Mouse (Mus musculus) granulocyte monocyte progenitor cell, adult 5-6 weeks (primary cell): ENCODE measurements at regions not wholly inside any gene's neighbourhood (a gene's known extent, or its start where the extent isn't known, plus 50 kb on each side); places are given as distances from the start of the nearest gene placed in this dataset.

ENCODE experiments used
- ATAC-seq: replicated peaks from 2 replicates; pipeline ENCODE4 v1.8.0; 2016; ENCODE audit warnings: mild to moderate bottlenecking, moderate TSS enrichment, inconsistent platforms; ENCODE audit not compliant: poor library complexity, severe bottlenecking

DNA sequence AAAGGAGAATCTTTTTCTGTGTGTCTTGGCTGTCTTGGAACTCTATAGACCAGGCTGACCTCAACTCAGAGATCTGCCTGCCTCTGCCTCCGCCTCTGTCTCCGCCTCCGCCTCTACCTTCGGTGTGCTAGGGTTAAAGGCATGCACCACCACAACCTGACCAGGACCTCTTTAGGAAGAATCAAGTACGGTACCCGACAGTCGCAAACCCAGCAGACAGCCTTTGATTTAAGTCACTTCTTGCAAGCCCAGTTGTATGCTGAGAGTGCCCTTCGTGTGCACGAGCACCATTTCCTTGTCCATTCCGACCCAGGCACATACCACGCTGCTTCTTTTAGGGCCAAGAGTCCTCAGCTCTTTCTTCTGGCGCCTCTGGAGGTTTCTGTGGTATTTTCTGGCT, 105.0 kb upstream of the Six3 start:
- no peak for ATAC-seq

DNA sequence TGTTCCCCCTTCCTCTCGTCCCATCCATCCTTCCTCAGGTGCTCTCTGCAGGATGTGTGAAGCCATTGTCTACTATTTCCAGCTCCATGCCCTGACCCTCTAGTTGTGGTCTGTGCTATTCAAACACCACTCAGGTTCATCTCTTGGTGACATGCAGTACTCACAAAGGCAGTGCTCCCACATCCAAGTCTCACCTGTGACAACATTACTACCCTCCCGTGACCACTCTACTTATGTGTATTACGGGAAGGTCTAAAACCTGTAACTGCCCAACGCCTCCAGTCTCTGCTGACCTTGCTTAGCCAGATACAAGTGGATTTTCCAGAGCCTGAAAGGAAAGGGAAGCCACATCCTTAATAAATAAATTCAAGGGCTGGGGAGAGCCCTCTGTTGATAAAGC, 100.4 kb upstream of the Six3 start:
- ATAC-seq, result no peak

DNA sequence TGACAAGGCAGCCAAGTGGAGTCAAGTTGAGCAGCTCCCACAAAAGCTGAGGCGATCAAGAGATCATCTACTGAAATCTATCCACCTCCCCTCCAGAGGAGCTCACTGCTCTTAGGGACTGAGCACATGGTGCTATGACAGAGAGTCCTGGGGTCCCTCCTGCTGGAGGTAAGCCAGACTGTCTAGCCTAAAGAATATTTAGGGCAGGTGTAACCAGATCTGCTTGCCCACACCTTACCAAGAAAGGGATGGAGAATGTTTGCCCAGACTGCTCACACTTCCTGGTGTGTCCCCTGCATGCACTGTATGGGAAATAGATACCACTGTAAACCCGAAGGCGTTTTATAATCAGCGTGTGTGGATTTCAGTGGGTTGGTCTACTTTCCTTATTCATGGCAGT, 99.5 kb upstream of the Six3 start:
- no peak for ATAC-seq

GRCm38 (mm10) chr17:85514396-85514795, 99.0 kb upstream of the Six3 start:
- ATAC-seq, result no peak

DNA sequence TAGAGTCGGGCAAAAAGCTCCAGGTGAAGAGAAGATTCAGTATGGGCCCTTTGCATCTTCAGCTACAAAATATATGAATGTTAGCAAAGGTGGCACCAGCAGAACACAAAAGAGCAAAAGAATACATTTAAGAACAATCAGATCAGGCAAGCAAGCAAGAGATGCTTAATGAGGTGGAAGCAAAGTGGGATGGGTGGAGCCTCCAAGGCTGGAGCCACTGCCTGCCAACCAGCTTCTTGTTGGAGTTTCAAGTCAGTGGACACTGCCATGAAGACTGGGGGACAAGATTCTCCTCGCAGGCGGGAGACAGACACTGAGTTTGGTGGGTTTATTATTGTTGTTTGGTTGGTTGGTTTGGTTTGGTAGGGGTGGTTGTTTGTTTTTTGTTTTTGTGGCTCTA, 96.1 kb upstream of the Six3 start:
- ATAC-seq, result no peak

GRCm38 (mm10) chr17:85518513-85518912, 94.9 kb upstream of the Six3 start:
- no peak for ATAC-seq

DNA sequence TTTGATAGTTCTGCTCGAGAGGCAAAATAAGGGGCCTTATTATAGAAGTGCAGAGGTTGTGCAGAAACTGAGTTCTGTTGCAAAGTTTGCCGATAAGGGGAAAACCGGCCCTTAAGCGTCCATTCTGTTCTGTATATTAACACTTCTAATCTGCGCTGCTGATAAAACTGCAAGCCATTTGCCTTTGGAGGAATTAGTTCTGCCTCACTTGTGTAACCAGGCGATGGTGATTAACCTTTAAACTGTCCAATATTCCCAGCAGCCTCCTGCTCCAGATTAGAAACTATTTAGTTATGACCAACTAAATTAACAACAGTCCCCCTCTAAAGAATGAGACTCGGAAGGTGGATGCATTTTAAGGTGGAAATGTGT, 86.1 kb upstream of the Six3 start:
- ATAC-seq, result no peak

GRCm38 (mm10) chr17:85528105-85529004, 85.1 kb upstream of the Six3 start:
- no peak for ATAC-seq

DNA sequence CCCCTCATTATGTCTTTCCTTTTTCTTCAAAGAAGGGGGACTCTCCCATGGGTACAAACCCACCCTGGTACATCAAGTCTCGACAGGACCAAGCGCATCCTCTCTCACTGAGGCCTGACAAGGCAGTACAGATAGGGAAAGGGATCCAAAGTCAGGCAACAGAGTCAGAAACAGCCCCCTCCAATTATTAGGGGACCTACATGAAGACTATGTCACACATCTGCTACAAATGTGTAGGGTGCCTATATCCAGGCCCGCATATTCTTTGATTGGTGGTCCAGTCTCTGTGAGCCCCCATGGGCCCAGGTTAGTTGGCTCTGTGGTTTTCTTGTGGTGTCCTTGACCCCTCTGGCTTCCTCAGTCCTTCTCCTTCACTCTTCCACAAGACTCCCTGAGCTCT, 77.1 kb upstream of the Six3 start:
- no peak for ATAC-seq

- no peak for ATAC-seq
Measured at GRCm38 (mm10) chr17:85541258-85541777, 72.1 kb upstream of the Six3 start.

- no peak for ATAC-seq
Measured at GRCm38 (mm10) chr17:85548061-85548460, 65.3 kb upstream of the Six3 start.

- ATAC-seq, result no peak
Measured at GRCm38 (mm10) chr17:85561006-85561405, 52.4 kb upstream of the Six3 start.

- peak; percentile 93 for ATAC-seq
Measured at GRCm38 (mm10) chr17:85562510-85563266, 50.7 kb upstream of the Six3 start.

DNA sequence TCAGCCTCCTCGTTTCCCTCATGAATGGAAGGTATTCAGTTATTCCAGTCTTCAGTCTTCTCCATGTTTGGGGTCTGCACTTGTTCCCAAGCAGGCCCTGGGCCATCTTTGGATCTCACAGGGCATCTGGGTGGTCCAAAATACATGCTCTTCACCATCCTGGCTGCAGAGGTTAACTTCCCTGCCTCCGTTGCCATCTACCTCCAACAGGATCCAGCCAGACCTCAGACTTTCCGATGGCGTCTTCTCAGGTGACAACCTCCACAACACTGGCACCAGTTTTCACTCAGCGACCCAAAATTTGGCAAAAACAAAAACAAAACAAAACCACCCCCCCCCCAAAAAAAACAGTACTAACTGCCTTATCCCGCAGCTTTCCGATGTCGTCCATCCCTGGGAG, 50.0 kb upstream of the Six3 start:
- no peak for ATAC-seq
